Mouse (Mus musculus): ENCODE data around the gene Cryba4. TPM values are rescaled to one million over a fixed set of nuclear protein-coding genes. Genes with fewer than 3 reads are reported as not detected.
A peak's percentile ranks its signal among the peaks of the same experiment; 100 is the strongest.

Gene Cryba4
- polyA plus RNA-seq, 1 experiment from 2014 or later: 1.3 TPM

GRCm38 (mm10) chr5:112237866-112238570, 14.3 kb downstream of the Cryba4 start:
- H3K4me1 ChIP-seq (ENCODE audit: control insufficient read depth, insufficient read depth, low read length): peaks cover 32% of the 10 kb centered on the region
- H3K27me3 ChIP-seq (ENCODE audit: control insufficient read depth, insufficient read depth, low read length): no peaks in the 10 kb centered on the region
- H3K36me3 ChIP-seq (ENCODE audit: control insufficient read depth, insufficient read depth, low read length): no peaks in the 10 kb centered on the region
- 39% methylated on average over 9 of the region's 9 CpGs for WGBS
- ATAC-seq (ENCODE audit: insufficient read depth, low FRiP score, low TSS enrichment) (no peak; the same call in 1 of the 2 replicates), DNase-seq (ENCODE audit: low spot score) (peak; percentile 61)
- peak overlapping the region; percentile 61 for H3K9ac ChIP-seq (ENCODE audit: low read length)
- peak overlapping the region; percentile 96 for H3K27ac ChIP-seq (ENCODE audit: low read depth, low read length)
- H3K9me3 ChIP-seq (ENCODE audit: control insufficient read depth, low read length): no peaks in the 10 kb centered on the region
- H3K4me2 ChIP-seq (ENCODE audit: low read depth): peak overlapping the region; percentile 30
- no peak overlapping the region for H3K4me3 ChIP-seq (ENCODE audit: low read depth, low read length)

- ATAC-seq (ENCODE audit: insufficient read depth, low FRiP score, low TSS enrichment) (peak; percentile 86), DNase-seq (ENCODE audit: low spot score) (peak; percentile 91)
- no peaks in the 10 kb centered on the region for H3K27me3 ChIP-seq (ENCODE audit: control insufficient read depth, insufficient read depth, low read length)
- peak overlapping the region; percentile 96 for H3K27ac ChIP-seq (ENCODE audit: low read depth, low read length)
- no peak overlapping the region for H3K4me3 ChIP-seq (ENCODE audit: low read depth, low read length)
- H3K9me3 ChIP-seq (ENCODE audit: control insufficient read depth, low read length): no peaks in the 10 kb centered on the region
- peak overlapping the region; percentile 61 for H3K9ac ChIP-seq (ENCODE audit: low read length)
- WGBS: 2% methylated on average over 16 of the region's 16 CpGs
- peak overlapping the region; percentile 30 for H3K4me2 ChIP-seq (ENCODE audit: low read depth)
- H3K36me3 ChIP-seq (ENCODE audit: control insufficient read depth, insufficient read depth, low read length): no peaks in the 10 kb centered on the region
- H3K4me1 ChIP-seq (ENCODE audit: control insufficient read depth, insufficient read depth, low read length): peaks cover 32% of the 10 kb centered on the region
Observed at GRCm38 (mm10) chr5:112237439-112237838, 14.9 kb downstream of the Cryba4 start.

- Histone ChIP-seq H3K9ac (ENCODE audit: low read length) (peak overlapping the region; percentile 61), H3K9me3 (ENCODE audit: control insufficient read depth, low read length) (no peaks in the 10 kb centered on the region), H3K27ac (ENCODE audit: low read depth, low read length) (peak overlapping the region; percentile 96), H3K4me1 (ENCODE audit: control insufficient read depth, insufficient read depth, low read length) (peaks cover 32% of the 10 kb centered on the region), H3K4me2 (ENCODE audit: low read depth) (peak overlapping the region; percentile 30; the same call in 1 of the 2 replicates), H3K36me3 (ENCODE audit: control insufficient read depth, insufficient read depth, low read length) (no peaks in the 10 kb centered on the region), H3K4me3 (ENCODE audit: low read depth, low read length) (no peak overlapping the region), H3K27me3 (ENCODE audit: control insufficient read depth, insufficient read depth, low read length) (no peaks in the 10 kb centered on the region)
- no peak for ATAC-seq (ENCODE audit: insufficient read depth, low FRiP score, low TSS enrichment)
- DNase-seq (ENCODE audit: low spot score): no peak
- 77% methylated on average over 2 of the region's 2 CpGs for WGBS
Observed at GRCm38 (mm10) chr5:112236631-112237030, 15.7 kb downstream of the Cryba4 start.

GRCm38 (mm10) chr5:112235806-112236205, 16.5 kb downstream of the Cryba4 start:
- DNase-seq (ENCODE audit: low spot score): no peak
- Histone ChIP-seq H3K9me3 (ENCODE audit: control insufficient read depth, low read length) (no peaks in the 10 kb centered on the region), H3K27ac (ENCODE audit: low read depth, low read length) (peak overlapping the region; percentile 96), H3K4me3 (ENCODE audit: low read depth, low read length) (no peak overlapping the region), H3K9ac (ENCODE audit: low read length) (no peak overlapping the region), H3K4me1 (ENCODE audit: control insufficient read depth, insufficient read depth, low read length) (peaks cover 32% of the 10 kb centered on the region), H3K27me3 (ENCODE audit: control insufficient read depth, insufficient read depth, low read length) (no peaks in the 10 kb centered on the region), H3K36me3 (ENCODE audit: control insufficient read depth, insufficient read depth, low read length) (no peaks in the 10 kb centered on the region), H3K4me2 (ENCODE audit: low read depth) (no peak overlapping the region)
- ATAC-seq (ENCODE audit: insufficient read depth, low FRiP score, low TSS enrichment): no peak
- WGBS: 70% methylated on average over 5 of the region's 5 CpGs

GRCm38 (mm10) chr5:112228240-112229076, 23.9 kb downstream of the Cryba4 start:
- ATAC-seq (ENCODE audit: insufficient read depth, low FRiP score, low TSS enrichment): peak; percentile 79
- H3K4me1 ChIP-seq (ENCODE audit: control insufficient read depth, insufficient read depth, low read length): peaks cover 31% of the 10 kb centered on the region
- WGBS: under 1% methylated on average over 56 of the region's 57 CpGs

GRCm38 (mm10) chr5:112227898-112228239, 24.4 kb downstream of the Cryba4 start:
- peak overlapping the region; percentile 98 for H3K27ac ChIP-seq (ENCODE audit: low read depth, low read length)
- H3K4me1 ChIP-seq (ENCODE audit: control insufficient read depth, insufficient read depth, low read length): peaks cover 31% of the 10 kb centered on the region
- H3K36me3 ChIP-seq (ENCODE audit: control insufficient read depth, insufficient read depth, low read length): no peaks in the 10 kb centered on the region
- H3K4me3 ChIP-seq (ENCODE audit: low read depth, low read length): peak overlapping the region; percentile 71
- H3K4me2 ChIP-seq (ENCODE audit: low read depth): peak overlapping the region; percentile 87
- DNase-seq (ENCODE audit: low spot score) (peak; percentile 60), ATAC-seq (ENCODE audit: insufficient read depth, low FRiP score, low TSS enrichment) (no peak; the same call in 1 of the 2 replicates)
- H3K27me3 ChIP-seq (ENCODE audit: control insufficient read depth, insufficient read depth, low read length): peaks cover 14% of the 10 kb centered on the region
- WGBS: 2% methylated on average over 13 of the region's 13 CpGs
- no peaks in the 10 kb centered on the region for H3K9me3 ChIP-seq (ENCODE audit: control insufficient read depth, low read length)
- peak overlapping the region; percentile 91 for H3K9ac ChIP-seq (ENCODE audit: low read length)

More at GRCm38 (mm10) chr5:112228240-112229076, 23.9 kb downstream of the Cryba4 start:
- no peaks in the 10 kb centered on the region for H3K36me3 ChIP-seq (ENCODE audit: control insufficient read depth, insufficient read depth, low read length)
- peak overlapping the region; percentile 87 for H3K4me2 ChIP-seq (ENCODE audit: low read depth)
- peak; percentile 89 for DNase-seq (ENCODE audit: low spot score)
- H3K4me3 ChIP-seq (ENCODE audit: low read depth, low read length): peak overlapping the region; percentile 71
- H3K9ac ChIP-seq (ENCODE audit: low read length): peak overlapping the region; percentile 91
- H3K9me3 ChIP-seq (ENCODE audit: control insufficient read depth, low read length): no peaks in the 10 kb centered on the region
- peaks cover 14% of the 10 kb centered on the region for H3K27me3 ChIP-seq (ENCODE audit: control insufficient read depth, insufficient read depth, low read length)
- peak overlapping the region; percentile 98 for H3K27ac ChIP-seq (ENCODE audit: low read depth, low read length)

GRCm38 (mm10) chr5:112227354-112227753, 25.0 kb downstream of the Cryba4 start:
- Histone ChIP-seq H3K27ac (ENCODE audit: low read depth, low read length) (peak overlapping the region; percentile 98), H3K4me1 (ENCODE audit: control insufficient read depth, insufficient read depth, low read length) (peaks cover 31% of the 10 kb centered on the region), H3K4me3 (ENCODE audit: low read depth, low read length) (peak overlapping the region; percentile 71), H3K9ac (ENCODE audit: low read length) (peak overlapping the region; percentile 91), H3K4me2 (ENCODE audit: low read depth) (peak overlapping the region; percentile 87), H3K9me3 (ENCODE audit: control insufficient read depth, low read length) (no peaks in the 10 kb centered on the region), H3K27me3 (ENCODE audit: control insufficient read depth, insufficient read depth, low read length) (peaks cover 14% of the 10 kb centered on the region), H3K36me3 (ENCODE audit: control insufficient read depth, insufficient read depth, low read length) (no peaks in the 10 kb centered on the region)
- DNase-seq (ENCODE audit: low spot score): peak; percentile 51
- no peak for ATAC-seq (ENCODE audit: insufficient read depth, low FRiP score, low TSS enrichment)
- WGBS: 1% methylated on average over 30 of the region's 30 CpGs

GRCm38 (mm10) chr5:112225591-112225990, 26.7 kb downstream of the Cryba4 start:
- DNase-seq (ENCODE audit: low spot score): peak; percentile 74
- Histone ChIP-seq H3K4me3 (ENCODE audit: low read depth, low read length) (peak overlapping the region; percentile 71), H3K9me3 (ENCODE audit: control insufficient read depth, low read length) (no peaks in the 10 kb centered on the region), H3K4me2 (ENCODE audit: low read depth) (peak overlapping the region; percentile 87), H3K4me1 (ENCODE audit: control insufficient read depth, insufficient read depth, low read length) (peaks cover 34% of the 10 kb centered on the region), H3K27ac (ENCODE audit: low read depth, low read length) (peak overlapping the region; percentile 98), H3K36me3 (ENCODE audit: control insufficient read depth, insufficient read depth, low read length) (peaks cover 6% of the 10 kb centered on the region; the same call in 1 of the 2 replicates), H3K9ac (ENCODE audit: low read length) (peak overlapping the region; percentile 91), H3K27me3 (ENCODE audit: control insufficient read depth, insufficient read depth, low read length) (peaks cover 14% of the 10 kb centered on the region)
- WGBS: 33% methylated on average over 6 of the region's 6 CpGs
- ATAC-seq (ENCODE audit: insufficient read depth, low FRiP score, low TSS enrichment): peak; percentile 17

All from neural tube, embryonic 11.5 days (tissue).